Mouse (Mus musculus) naive thymus-derived CD4-positive, alpha-beta T cell, adult 2 months (primary cell): ENCODE measurements at regions not wholly inside any gene's neighbourhood (a gene's known extent, or its start where the extent isn't known, plus 50 kb on each side); places are given as distances from the start of the nearest gene placed in this dataset.

Experiments used
- DNase-seq: peaks from one replicate; pipeline ENCODE4 v3.0.0-alpha.2; 2011; ENCODE audit warnings: low read depth

DNA sequence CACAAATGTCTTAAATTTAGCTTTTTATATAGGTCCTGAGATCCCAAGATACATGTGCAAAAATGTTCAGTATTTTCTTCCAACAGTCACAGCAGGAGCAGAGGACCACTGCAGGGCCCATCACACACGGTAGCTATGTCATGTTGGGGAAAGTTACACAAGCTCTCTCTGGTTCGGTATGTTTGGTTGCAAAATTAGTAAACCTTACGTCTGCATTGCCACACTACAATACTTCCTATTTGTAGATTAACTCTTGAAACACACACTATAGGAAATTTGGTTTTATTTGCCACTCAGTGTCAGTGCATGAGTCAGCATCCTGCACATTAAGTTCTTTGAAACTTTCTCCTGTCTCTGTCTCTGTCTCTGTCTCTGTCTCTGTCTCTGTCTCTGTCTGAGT, 82.0 kb downstream of the Cth start:
- DNase-seq, result no peak

DNA sequence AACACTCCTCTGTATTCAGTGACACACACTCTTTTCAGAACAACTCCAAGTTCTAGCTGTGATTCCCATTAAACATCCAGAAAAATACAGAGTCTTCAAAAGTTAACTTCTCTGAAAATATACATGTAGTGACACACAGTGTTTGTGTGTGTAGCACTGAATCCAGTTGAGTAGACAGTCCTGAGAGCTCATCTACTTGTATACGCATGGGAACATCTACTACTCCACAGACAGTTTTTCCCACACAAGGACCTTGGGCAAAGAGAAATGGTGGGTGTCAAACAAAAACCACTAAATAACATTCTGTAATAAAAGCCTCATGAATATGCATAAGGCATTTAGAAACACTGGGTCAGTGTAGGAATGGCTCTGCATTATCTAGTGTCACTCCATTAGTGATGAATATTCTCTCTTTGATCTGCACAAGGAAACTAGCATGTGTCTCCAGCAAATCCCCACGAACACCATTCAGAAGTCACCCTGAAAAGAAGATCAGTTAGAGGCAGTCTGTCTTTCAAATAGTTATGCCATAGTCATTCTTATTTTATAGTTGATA, 83.6 kb downstream of the Cth start:
- DNase-seq, result no peak

DNA sequence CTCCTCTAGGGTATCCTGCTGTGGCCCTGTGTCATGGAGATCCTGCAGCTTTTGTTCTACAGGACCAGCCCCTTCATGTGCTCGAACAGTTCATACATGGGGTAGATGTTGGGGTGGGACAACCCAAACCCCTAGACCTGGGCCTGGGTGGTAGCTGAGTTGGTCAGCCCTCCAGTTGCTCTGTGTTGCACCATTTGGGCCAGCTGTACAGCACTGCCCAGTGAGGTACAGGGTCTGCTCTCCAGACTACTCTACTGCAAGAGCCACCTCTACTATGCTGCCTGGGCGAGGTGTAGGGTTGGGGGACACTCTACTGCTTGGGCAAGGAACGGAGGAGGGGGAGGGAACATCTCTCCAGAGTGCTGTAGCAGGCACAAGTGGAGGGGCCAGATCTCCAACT, 120.6 kb downstream of the Cth start:
- DNase-seq, result no peak

DNA sequence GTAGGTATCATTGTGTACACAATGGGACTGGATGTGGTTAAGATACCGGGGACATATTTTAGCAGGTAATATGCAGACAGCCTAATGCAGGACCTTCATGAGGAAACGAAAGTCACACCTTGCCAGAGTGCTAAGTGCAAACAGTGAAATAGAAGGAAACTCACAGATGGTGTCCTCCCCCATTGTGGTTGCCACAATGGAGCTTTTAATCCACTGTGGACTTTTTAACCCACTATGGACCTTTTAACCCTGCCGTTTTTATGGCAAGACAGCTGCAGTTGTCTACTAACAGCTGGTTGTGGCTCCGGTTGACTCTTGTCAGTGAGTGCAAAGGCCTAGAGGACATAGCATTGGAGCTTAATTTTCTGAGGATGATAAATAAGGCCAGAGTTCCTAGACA, 121.5 kb downstream of the Cth start:
- no peak for DNase-seq

DNA sequence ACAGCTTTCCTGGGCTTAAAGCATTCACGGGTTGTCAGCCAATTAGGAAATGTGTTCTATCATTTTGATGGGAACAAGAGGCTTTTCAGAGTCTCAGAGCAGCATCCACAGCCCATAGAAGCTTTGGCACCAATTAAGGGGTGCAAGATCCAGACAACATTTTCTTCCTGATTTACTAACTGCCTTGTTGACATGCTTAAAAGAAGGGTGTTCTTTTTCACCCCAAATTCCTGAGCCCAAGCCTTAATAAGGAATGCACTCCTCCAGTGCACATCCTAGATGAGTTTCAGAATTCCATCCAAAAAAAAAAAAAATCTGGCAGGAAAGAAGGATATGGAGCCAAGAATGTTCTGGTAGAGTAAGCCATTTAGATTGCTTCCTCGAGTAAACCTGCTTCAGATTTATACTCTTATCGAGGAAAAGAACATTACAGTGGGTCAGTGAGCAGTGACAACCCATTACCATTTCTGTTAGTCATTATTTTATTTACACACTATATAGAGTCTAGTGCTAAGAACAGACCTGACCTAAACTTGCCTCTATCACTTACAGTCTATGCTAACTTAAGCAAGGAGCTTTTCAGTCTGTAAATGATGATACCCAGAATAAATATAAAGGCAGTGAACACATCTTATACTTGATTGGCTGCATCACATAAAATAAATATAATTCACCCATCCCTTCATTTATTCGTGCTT, 137.2 kb downstream of the Cth start:
- DNase-seq, result no peak

DNA sequence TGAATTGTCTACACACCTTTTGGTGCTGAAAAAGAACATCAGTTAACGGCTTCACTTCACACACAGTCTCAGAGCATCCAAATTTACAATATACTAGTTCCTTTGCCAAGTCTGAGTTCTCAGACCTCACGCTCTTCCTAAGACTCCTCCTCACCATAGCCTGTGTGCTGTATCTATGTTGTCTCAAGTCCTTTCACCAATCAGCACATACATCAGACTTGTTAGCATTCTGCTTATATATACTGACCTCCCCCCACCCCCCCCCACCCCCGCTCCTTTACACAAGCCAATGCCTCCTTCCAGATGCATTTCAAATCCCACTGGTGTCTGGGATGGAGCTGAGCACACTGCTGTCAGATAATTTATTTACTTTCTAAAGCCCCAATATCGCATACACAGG, 143.8 kb downstream of the Cth start:
- no peak for DNase-seq

DNA sequence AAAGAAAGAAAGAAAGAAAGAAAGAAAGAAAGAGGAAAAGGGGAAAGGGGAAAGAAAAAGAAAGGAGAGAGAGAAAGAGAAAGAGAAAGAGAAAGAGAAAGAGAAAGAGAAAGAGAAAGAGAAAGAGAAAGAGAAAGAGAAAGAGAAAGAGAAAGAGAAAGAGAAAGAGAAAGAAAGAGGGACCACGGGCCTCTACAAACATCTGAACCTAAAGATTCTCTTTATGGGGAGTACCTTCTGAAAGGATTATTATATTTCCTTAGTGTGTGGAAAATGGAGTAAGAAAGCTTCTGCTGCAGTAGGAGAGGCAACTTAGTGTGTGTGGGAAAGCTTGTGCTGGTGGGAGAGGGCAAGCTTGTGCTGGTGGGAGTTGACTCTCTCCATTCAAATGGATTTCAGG, 147.1 kb downstream of the Cth start:
- DNase-seq, result no peak

DNA sequence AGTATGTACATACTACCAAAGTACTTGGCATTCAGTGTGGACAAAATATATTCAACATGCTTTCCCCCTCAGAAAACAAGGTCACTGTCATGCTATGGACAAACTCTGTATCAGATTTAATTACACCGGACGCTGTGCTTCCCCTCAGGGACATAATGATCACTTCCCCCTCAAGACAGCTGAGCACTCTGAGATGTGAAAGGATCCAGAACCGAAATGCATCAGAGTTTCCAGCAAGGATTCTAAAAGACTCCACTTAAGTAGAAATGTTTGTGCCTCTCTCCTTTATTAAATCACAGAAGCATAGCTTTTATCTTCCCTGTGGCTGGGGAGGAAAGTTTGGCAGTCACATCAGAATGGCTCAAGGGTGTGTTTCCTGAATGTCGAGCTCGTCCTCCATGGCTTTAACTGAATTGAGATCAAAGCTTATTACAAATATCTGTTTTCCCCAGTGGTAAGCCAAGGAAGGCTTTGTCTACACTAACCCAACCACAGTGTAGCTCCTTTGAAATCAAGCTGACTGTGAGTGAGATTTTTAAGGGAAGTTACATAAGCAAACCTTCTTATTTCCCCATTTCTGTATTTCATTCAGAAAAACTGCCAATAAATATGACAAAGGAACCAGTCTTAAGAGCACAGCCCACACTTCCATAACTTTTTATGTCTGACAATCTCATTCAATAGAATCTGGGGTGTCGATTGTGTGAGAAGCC, 161.2 kb downstream of the Cth start:
- no peak for DNase-seq

DNA sequence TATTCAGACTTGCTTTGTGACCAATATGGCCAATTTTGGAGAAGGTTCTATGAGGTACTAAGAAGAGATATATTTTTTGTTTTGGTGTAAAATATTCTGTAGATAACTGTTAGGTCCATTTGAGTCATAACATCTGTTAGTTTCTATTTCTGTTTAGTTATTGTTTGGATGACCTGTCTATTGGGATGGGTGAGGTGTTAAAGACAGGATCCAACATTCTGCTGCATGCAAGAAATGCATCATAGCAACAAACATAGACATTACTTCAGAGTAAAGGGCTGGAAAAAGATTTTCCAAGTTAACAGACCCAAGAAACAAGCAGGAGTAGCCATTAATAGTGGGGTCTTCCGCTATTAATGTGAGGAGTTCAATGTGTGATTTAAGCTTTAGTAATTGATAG, 165.0 kb downstream of the Cth start:
- DNase-seq, result no peak

DNA sequence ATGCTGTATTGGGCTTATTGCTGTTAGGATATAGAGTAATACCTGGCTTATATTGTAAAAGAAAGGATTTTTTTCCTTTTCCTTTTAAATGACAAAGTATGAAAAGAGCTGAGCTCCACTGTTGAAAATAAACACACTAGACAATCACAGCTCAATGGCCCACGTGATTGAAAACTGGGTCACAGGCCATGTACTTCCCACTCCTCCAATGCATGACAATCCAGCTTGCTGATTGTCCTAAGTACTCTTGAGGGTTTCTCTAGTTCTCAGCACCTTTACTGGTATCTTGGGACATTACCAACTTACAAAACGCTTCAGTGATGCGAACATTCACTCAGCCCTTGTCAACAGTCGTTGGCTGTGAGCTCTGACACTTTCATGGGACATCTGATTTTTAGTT, 170.1 kb downstream of the Cth start:
- DNase-seq, result no peak

DNA sequence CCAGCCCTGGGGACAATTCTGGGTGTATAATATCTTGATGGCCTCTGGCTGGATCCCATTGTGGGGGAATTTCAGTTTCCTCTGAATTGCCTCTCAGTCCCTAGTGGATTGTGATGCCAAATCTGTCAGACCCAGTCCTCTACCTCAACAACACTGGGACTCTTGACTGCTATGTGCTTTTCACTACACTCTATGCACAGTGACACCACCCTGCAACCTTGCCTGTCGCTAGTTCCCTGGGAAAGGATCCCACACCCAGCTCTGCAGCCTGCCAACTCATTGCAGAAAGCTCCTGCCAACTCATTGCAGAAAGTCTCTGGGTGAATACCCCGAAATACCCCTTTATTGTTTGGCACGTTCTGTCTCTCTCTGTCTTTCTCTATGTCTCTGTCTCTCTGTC, 174.6 kb downstream of the Cth start:
- no peak for DNase-seq

DNA sequence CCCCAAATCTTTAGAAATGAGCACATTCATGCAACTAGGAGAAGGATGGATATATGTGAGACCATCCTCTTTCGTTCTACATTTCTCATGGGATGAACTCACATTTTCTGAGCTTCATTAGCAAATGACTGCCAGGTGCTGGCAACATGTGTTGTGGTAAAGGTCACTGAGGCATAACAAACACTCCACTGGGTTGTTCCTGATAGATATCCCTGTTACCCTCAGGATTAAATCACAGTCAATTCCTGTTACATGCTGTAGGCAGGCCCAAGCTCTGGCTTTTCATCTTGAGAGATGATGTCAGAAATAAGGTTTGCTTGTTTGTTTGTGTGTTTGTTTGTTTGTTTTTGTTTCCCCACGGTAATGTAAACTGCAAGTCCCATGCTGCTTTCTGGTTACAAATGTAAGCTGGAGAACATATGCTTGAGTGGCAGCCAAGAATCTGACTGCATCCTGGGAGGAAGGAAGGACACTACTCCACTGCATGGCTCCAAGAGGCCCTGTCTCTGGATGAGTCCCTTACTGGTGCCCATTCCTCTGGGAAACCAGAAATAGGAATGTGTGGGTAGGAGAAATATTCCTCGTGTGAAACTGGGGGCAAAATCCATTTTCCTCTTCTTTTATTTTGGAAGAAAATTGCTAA, 176.4 kb downstream of the Cth start:
- DNase-seq, result no peak

DNA sequence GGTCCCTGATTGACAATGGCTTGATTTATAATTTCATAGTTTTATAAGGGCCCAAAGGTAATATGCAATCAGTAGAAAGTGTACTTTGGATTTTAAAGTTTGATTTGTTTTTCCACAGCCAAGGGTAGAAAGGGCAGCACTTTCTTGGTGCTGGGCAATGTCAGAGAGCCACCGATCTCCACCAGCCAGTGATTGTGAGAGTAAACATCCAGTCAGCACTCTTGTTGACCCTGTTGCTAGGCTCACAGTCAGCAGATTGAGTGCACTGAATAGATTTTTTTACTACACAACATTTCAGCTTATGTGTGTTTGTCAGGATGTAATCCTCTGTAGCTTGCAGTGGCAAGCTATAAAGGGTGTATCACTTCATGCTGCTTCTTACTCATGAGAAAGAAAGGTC, 176.3 kb downstream of the Ptger3 start:
- no peak for DNase-seq

DNA sequence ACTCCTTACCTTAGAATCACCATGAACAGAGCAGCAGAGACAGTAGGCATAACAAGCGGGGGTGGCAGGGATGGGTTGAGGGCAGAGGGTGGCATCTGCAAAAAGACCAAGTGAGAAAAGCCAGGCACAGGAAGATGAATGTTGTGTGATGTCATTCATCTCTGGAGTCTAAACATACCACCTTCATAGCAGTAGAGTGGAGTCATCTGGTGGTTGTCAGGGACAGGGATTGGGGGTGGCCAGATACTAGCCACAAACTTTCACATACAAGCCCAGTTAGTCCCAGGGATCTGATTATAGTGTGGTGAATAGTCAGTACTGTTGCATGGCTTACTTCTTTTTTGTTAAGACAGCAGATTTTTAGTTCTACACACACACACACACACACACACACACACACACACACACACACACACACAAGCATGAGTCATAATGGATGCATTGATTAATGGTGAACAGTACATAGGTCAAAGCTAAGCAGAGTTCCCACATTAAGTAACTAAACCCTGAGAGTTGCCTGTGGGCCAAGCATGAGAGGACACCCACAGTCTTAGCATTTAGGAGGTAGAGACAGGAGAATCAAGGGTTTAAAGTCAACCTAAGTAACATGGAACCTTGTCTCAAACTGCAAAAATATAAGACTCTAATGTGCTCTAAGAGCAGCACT, 173.1 kb downstream of the Ptger3 start:
- DNase-seq, result no peak

DNA sequence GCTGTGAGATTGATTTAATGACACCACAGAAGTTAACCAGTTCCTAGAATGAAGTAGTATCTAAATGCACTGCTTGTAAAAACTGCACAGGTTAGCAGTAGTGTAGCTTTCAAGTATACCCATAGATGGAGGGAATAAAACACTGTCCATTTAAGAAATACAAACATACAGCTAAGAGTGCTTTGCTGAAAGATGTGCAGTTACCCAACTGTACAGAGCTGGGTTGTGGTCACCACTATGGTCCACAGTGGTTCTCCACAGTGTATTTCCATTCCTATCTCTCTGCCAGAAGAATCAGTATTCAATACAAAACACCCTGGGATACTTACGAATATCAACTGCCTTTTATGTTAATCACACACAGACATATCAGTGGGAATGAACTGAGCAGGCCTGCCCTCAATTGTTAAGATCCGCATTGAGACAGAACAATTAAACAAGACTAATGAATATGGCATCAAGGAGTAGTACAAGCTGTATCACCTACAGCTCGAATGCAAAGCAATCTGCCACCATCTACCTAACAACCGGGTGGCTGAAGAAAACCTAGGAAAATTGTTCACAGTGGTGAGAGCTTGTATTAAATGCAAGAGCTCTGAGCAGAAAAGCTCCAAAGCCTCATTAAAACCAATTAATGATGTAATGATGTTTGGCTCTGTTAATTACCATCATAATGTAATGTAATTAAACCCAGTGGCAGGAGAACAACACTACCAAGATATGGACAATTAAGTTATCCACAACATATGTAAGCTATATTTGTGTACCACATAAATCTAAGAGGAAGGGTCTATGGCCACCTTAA, 165.6 kb downstream of the Ptger3 start:
- DNase-seq, result no peak

DNA sequence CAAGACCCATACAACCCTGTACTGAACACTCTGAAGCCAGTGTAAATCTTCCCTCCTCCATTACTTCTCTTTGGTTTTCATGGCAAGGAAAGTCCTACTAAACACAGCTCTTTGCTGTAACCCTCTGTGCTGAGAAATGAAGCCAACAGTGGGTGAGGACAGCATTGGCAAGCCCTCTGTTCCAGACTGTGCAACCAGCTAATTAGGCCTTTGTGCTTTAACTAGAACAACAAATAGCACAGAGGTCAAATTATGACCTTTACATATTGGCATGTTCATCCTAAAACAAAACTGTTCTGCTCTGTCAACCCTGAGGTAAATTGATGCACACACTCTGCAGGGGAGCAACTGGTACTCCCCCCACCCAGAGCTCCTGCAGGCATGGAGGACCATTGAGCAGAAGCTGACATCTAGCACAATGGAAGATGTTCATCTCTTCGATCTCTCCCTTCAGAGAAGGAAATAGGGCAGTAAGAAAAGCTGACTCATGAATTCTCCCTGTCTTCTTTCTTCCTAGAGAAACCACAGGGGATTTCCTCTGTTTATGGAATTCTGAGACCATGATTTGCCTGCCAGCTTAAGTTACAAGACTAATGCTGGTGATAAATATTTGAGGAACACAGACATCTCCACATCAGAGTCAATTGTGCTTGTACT, 163.1 kb downstream of the Ptger3 start:
- DNase-seq, result no peak

DNA sequence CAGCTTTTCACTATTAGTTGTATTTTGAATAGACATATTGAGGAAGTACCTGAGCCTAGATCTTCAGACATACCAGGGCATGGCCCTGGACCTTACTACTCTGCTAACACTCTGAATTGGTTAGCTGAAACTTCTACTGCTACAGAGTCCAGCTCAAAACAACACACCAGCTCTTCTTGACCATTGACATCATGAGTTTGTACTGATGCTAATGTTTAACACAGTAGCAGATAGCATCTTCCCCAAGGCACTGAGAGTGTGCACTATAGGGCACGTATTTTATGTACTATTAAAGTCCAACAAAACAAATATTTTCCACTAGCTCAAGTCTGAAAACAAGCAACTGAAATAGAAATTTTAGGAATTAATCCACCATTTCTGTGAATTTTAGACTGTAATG, 157.8 kb downstream of the Ptger3 start:
- no peak for DNase-seq

DNA sequence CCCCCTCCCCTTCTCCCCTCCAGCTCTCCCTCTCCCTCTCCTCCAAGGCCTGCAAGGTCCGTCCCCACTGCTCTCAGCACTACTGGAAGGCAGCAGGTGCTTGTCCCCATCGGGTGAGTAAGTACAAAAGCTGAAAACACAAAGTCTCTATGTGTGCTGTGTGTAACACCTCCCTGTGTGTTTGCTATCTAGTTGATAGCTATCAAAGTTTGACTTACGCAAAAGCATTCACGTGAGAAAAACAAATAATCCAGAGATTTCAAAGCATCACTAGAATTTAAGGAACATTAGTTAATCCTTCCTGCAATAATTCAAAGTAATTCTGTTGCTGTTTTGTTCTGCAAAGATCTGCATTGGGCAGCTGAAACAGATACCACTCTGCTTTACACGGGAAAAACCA, 156.5 kb downstream of the Ptger3 start:
- no peak for DNase-seq

DNA sequence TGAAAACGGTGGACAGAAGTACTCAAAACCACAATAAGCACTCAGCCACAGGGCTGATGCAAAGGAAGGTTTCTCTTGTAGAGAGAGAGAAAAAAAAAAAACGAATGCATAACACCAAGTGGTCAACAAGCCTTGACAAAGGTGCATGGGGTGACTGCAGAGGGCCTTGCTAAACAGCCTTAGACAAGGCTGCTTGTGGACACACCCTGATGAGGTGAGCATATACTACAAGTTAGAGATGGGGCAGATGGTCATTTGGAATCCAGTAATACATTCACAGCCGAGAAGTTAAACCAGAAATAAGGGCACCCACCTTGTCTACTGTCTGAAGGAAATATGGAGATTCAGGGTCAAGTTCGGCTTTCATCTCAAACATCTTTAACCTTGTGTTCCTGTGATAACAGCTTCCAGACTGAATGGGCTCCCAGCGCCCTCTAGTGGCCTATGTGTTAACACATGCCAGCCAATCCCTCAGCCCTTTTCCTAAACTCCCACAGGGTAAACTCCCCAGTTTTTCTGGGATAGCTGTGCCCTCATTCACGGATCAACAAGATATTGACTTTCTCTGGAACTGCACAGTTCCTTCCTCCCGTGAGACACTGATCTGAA, 150.7 kb downstream of the Ptger3 start:
- peak; percentile 77 for DNase-seq

DNA sequence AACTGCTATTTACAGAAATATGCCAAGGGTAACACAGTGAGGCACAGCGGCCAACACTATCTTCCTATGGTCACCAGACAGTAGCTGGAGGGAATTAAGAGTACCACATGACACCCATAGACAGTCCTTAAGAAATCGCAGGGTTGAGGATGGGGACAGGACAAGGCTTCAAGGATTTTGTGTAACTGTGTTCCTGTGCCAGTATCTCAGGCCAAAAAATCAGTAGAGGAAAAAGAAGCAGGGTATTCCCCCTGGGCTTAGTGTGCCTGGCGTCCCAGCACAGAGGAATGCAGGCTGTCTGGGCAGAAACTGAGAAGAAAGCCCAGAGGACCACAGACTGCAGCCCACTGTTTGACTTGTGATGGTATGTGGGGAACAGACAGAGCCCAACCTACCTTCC, 147.3 kb downstream of the Ptger3 start:
- no peak for DNase-seq
